Mouse (Mus musculus): ENCODE data around the gene Pik3ap1.

GRCm38 (mm10) chr19:41260736-41261135 is 124.2 kb downstream of the Pik3ap1 start:
- TF ChIP-seq GATA1 (IDR thresholded peaks at IDR 0.05; ENCODE audit: low read length) (no peak), TAL1 (IDR thresholded peaks at IDR 0.05; ENCODE audit: low read length) (no peak)

Measured in erythroblast, embryonic 14.5 days (primary cell).